Mouse (Mus musculus) layer of hippocampus, postnatal 10 days (tissue): ENCODE measurements at regions not wholly inside any gene's neighbourhood (a gene's known extent, or its start where the extent isn't known, plus 50 kb on each side); places are given as distances from the start of the nearest gene placed in this dataset.

Experiments
- DNase-seq, 2 experiments: peaks; one replicate each; pipeline ENCODE4 v3.0.0; 2021; ENCODE audit warnings: low spot score in 2 of 2

DNA sequence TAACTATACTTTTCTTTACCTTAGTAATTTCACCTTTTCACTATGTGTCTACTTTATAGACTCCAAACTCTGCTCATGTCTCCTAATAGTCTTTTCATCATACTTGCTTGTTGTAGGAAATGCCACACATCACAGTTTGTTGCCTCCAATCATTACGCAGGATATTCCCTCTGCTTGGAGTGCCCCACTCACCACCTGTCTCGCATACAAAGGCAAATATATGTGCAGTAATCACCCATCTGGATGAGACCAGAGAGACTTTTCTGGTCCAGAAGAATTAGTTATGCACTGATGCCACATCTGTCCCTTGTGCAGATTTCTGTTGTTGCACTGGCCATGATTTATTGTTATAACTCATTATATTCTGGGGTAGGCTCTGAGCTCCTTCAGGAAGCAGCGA lies 293.9 kb upstream of the Alcam start:
- no peak for DNase-seq

- no peak for DNase-seq
Measured at GRCm38 (mm10) chr16:52746186-52746585, 292.3 kb upstream of the Alcam start.

GRCm38 (mm10) chr16:52744720-52745119 lies 290.8 kb upstream of the Alcam start:
- DNase-seq = peak in 1 of 2 experiments; percentile 5

GRCm38 (mm10) chr16:52742166-52742565 lies 288.3 kb upstream of the Alcam start:
- DNase-seq = no peak

DNA sequence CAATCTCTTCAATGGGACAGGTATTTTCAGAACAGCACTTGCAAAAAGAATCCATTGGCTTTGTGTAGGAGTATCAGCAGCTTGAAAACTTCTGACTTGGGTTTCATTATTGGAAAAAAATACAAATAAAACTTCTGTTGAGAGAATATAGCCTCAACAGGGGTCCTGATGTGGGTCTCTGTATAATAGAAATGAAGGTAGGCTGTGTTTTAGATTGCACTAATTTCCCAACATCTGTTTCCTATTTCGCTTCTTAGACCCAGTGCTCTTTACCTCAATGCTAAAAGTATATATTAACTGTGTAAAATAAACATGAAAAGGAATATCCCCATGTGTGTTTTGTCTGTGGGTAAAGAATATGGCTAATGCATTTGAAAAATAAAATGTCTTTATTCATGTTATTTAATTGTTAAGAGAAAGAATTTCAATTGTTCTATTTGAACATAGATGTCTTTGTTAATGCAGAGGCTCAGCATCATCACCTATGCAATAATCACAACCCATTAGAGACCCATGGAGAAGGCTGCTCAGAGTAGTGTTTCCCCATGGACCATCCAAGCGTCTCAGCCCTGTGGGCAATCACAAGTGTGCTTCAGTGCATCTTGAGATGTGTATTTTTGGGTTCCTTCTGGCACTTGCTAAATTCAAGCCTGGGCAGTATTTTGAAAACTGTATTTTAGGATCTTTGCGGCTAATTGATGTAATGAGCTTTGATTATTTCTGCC lies 272.4 kb upstream of the Alcam start:
- DNase-seq = no peak

DNA sequence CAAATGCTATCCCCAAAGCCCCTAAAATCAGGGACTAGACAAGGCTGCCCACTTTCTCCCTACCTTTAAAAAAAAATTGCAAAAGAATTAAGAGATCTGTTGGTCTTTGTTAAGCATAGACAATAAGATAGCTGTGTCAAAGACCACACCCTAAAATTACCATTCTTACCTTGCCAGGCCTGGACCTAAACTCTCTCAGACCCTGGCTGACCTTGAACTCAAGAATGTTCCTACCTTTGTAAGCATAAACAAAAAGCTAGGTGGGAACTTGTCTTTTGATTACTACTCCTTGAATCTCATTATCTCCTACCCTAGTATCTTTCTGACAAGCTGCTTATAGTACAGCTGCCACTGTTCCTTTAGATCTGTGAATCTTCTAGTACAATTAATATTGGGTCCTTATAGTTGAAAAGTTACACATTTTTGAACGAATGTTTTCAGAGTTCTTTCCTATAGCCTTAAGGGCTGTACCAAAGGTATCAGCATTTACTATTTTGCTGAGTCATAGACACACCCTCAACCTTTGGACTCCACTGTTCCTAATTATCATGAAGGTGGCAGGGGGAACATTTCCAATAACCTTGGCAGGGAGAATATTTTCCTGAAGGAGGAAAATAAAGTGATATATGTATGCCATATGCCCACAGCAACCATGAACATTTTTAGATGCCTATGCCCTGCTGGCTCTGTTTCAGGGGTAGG lies 264.5 kb upstream of the Alcam start:
- no peak for DNase-seq

GRCm38 (mm10) chr16:52690272-52690671 lies 236.4 kb upstream of the Alcam start:
- DNase-seq = no peak

DNA sequence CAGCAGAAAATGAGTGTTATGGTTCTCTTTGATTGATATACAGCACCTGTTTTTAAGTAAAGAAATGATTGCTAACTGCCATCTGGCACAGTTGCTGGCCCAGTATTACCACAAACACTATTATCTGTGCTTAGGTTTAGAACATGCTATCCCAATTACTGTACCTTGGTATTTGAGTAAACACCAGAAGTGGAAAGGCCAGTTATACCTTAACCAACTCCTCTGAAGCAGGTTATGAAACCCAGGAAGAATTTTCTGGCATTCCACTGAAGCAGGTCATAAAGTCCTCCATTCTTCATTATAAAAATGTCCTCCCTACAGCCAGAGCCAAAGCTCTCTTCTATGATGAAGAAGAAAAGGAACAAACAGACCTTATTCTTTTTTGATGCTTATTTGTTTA lies 201.0 kb upstream of the Alcam start:
- no peak for DNase-seq
